In genomic region chr19:5053909-5054308, GRCm38 (mm10) we compare ENCODE assay signal across 8 mouse cellular contexts. TPM values are rescaled to one million over a fixed set of nuclear protein-coding genes. Genes with fewer than 3 reads are reported as not detected.
DNase-seq lines count a peak whose midpoint lies in the region; ATAC-seq and TF ChIP-seq lines count a peak whose summit lies in the region.

No protein-coding gene starts in this region.

- H3K27me3 ChIP-seq in hindbrain, embryonic 10.5 days (ENCODE audit: insufficient read depth, poor library complexity, severe bottlenecking): peaks cover 74% of the 10 kb centered on the region
- H3K27me3 ChIP-seq in hindbrain, embryonic 12.5 days: peaks cover 70% of the 10 kb centered on the region
- peaks cover 20% of the 10 kb centered on the region for H3K27me3 ChIP-seq in G1E (ENCODE audit: insufficient read depth, low read length)
- peaks cover 49% of the 10 kb centered on the region for H3K27me3 ChIP-seq in limb, embryonic 12.5 days

- peak; percentile 72 for DNase-seq in hindbrain, embryonic 10.5 days (ENCODE audit: low spot score)
- DNase-seq in 3134 (ENCODE audit: extremely low read depth, insufficient read length, low spot score): peak; percentile 83
- peak; percentile 70 for DNase-seq in G1E (ENCODE audit: low spot score)
- peak; percentile 76 to 88 for DNase-seq in cerebellum, postnatal 25 days
- DNase-seq in retina, postnatal 1 day: peak; percentile 66
- no peak for DNase-seq in ovary, postnatal 10 days (ENCODE audit: low spot score)

- H3K9ac ChIP-seq in hindbrain, embryonic 12.5 days: no peak overlapping the region
- H3K9ac ChIP-seq in limb, embryonic 12.5 days (replicated peaks): no peak overlapping the region

- 18% methylated on average over 9 of the region's 9 CpGs for WGBS in hindbrain, embryonic 10.5 days
- WGBS in hindbrain, embryonic 12.5 days: 15% methylated on average over 9 of the region's 9 CpGs
- WGBS in limb, embryonic 12.5 days: 17% methylated on average over 9 of the region's 9 CpGs

- no peak overlapping the region for H3K27ac ChIP-seq in hindbrain, embryonic 10.5 days
- no peak overlapping the region for H3K27ac ChIP-seq in hindbrain, embryonic 12.5 days
- H3K27ac ChIP-seq in limb, embryonic 12.5 days: no peak overlapping the region

- H3K4me3 ChIP-seq in hindbrain, embryonic 10.5 days: no peak overlapping the region
- no peak overlapping the region for H3K4me3 ChIP-seq in hindbrain, embryonic 12.5 days
- H3K4me3 ChIP-seq in G1E (ENCODE audit: low read depth, low read length): no peak overlapping the region
- H3K4me3 ChIP-seq in limb, embryonic 12.5 days (replicated peaks): 0 out of 2 replicates have a peak overlapping the region, but pooled peaks have one; percentile 3

- no peaks in the 10 kb centered on the region for H3K9me3 ChIP-seq in hindbrain, embryonic 10.5 days
- H3K9me3 ChIP-seq in hindbrain, embryonic 12.5 days (replicated peaks): no peaks in the 10 kb centered on the region
- H3K9me3 ChIP-seq in G1E (replicated peaks): no peaks in the 10 kb centered on the region
- H3K9me3 ChIP-seq in limb, embryonic 12.5 days: no peaks in the 10 kb centered on the region

- peaks cover 10% of the 10 kb centered on the region for H3K36me3 ChIP-seq in hindbrain, embryonic 10.5 days
- peaks cover 11% of the 10 kb centered on the region for H3K36me3 ChIP-seq in hindbrain, embryonic 12.5 days
- peaks cover 36% of the 10 kb centered on the region for H3K36me3 ChIP-seq in G1E (replicated peaks)
- H3K36me3 ChIP-seq in limb, embryonic 12.5 days: peaks cover 10% of the 10 kb centered on the region; the same call in 1 of the 2 replicates

- no peak overlapping the region for H3K4me2 ChIP-seq in hindbrain, embryonic 12.5 days (replicated peaks)
- H3K4me2 ChIP-seq in limb, embryonic 12.5 days: no peak overlapping the region

- H3K4me1 ChIP-seq in hindbrain, embryonic 10.5 days (replicated peaks): peaks cover 68% of the 10 kb centered on the region
- H3K4me1 ChIP-seq in hindbrain, embryonic 12.5 days: peaks cover 35% of the 10 kb centered on the region
- H3K4me1 ChIP-seq in G1E (ENCODE audit: insufficient read depth, low read depth, low read length): peaks cover 22% of the 10 kb centered on the region
- H3K4me1 ChIP-seq in limb, embryonic 12.5 days (replicated peaks): peaks cover 52% of the 10 kb centered on the region

- TF ChIP-seq CTCF in G1E (IDR thresholded peaks at IDR 0.05; ENCODE audit: low read depth, low read length): peak; percentile 97

- ATAC-seq in hindbrain, embryonic 12.5 days (ENCODE audit: low FRiP score): no peak
- ATAC-seq in G1E (ENCODE audit: extremely low read depth, insufficient number of reproducible peaks, low FRiP score, poor library complexity, severe bottlenecking): no peak
- ATAC-seq in limb, embryonic 12.5 days (ENCODE audit: insufficient number of reproducible peaks, insufficient read depth, low FRiP score, low TSS enrichment, low read depth): no peak

RNA-seq across cellular contexts. Expression of gene Rin1, which starts 3.6 kb away (rescaled TPM):
- 2.3 and 3.0 TPM in 2 replicates for polyA plus RNA-seq in hindbrain, embryonic 10.5 days (2016; fragmentation: Nextera tagmentation; extraction: Ambion mirVana)
- polyA plus RNA-seq in hindbrain, embryonic 12.5 days (2016; fragmentation: Nextera tagmentation; extraction: Ambion mirVana): 1.4 and 1.6 TPM in 2 replicates
- total RNA-seq in G1E (2014; fragmentation: Nextera tagmentation): 0.68 and 1.8 TPM in 2 replicates
- 0.22 and 0.41 TPM in 2 replicates for total RNA-seq in G1E (2017)
- polyA plus RNA-seq in G1E (2012): 0.30 and 0.72 TPM in 2 replicates
- polyA plus RNA-seq in limb, embryonic 12.5 days (2016; fragmentation: Nextera tagmentation; extraction: Ambion mirVana): 2.4 and 2.5 TPM in 2 replicates

RNA-seq across cellular contexts. Expression of gene Brms1, which starts 12.8 kb away (rescaled TPM):
- polyA plus RNA-seq in hindbrain, embryonic 10.5 days (2016; fragmentation: Nextera tagmentation; extraction: Ambion mirVana): 86.8 and 91.8 TPM in 2 replicates
- 56.9 and 61.2 TPM in 2 replicates for polyA plus RNA-seq in hindbrain, embryonic 12.5 days (2016; fragmentation: Nextera tagmentation; extraction: Ambion mirVana)
- 10.8 and 15.4 TPM in 2 replicates for total RNA-seq in G1E (2014; fragmentation: Nextera tagmentation)
- 16.4 and 18.8 TPM in 2 replicates for total RNA-seq in G1E (2017)
- polyA plus RNA-seq in G1E (2012): 65.6 and 88.7 TPM in 2 replicates
- 48.3 and 49.5 TPM in 2 replicates for polyA plus RNA-seq in limb, embryonic 12.5 days (2016; fragmentation: Nextera tagmentation; extraction: Ambion mirVana)

RNA-seq across cellular contexts. Expression of gene Cd248, which starts 14.0 kb away (rescaled TPM):
- polyA plus RNA-seq in hindbrain, embryonic 10.5 days (2016; fragmentation: Nextera tagmentation; extraction: Ambion mirVana): 26.9 and 39.1 TPM in 2 replicates
- polyA plus RNA-seq in hindbrain, embryonic 12.5 days (2016; fragmentation: Nextera tagmentation; extraction: Ambion mirVana): 32.0 and 41.9 TPM in 2 replicates
- total RNA-seq in G1E (2014; fragmentation: Nextera tagmentation): not detected in 2 replicates
- not detected in 2 replicates for total RNA-seq in G1E (2017)
- not detected in 2 replicates for polyA plus RNA-seq in G1E (2012)
- 30.6 and 38.1 TPM in 2 replicates for polyA plus RNA-seq in limb, embryonic 12.5 days (2016; fragmentation: Nextera tagmentation; extraction: Ambion mirVana)

RNA-seq across cellular contexts. Expression of gene AC124502.3, which starts 15.2 kb away (rescaled TPM):
- polyA plus RNA-seq in hindbrain, embryonic 10.5 days (2016; fragmentation: Nextera tagmentation; extraction: Ambion mirVana): 2.4 and 3.2 TPM in 2 replicates
- 2.5 and 4.0 TPM in 2 replicates for polyA plus RNA-seq in hindbrain, embryonic 12.5 days (2016; fragmentation: Nextera tagmentation; extraction: Ambion mirVana)
- total RNA-seq in G1E (2014; fragmentation: Nextera tagmentation): 0.60 TPM in 1 of 2 replicates, not detected in the other
- 4.6 and 6.6 TPM in 2 replicates for total RNA-seq in G1E (2017)
- polyA plus RNA-seq in G1E (2012): 0.33 and 0.34 TPM in 2 replicates
- polyA plus RNA-seq in limb, embryonic 12.5 days (2016; fragmentation: Nextera tagmentation; extraction: Ambion mirVana): 2.4 and 4.1 TPM in 2 replicates

RNA-seq across cellular contexts. Expression of gene B4gat1, which starts 15.3 kb away (rescaled TPM):
- 38.8 and 41.6 TPM in 2 replicates for polyA plus RNA-seq in hindbrain, embryonic 10.5 days (2016; fragmentation: Nextera tagmentation; extraction: Ambion mirVana)
- 43.8 and 48.7 TPM in 2 replicates for polyA plus RNA-seq in hindbrain, embryonic 12.5 days (2016; fragmentation: Nextera tagmentation; extraction: Ambion mirVana)
- total RNA-seq in G1E (2014; fragmentation: Nextera tagmentation) (5.9 and 7.2 TPM in 2 replicates), G1E (2017) (1.7 and 3.4 TPM in 2 replicates)
- polyA plus RNA-seq in G1E (2012): 8.4 and 8.9 TPM in 2 replicates
- 42.3 and 44.8 TPM in 2 replicates for polyA plus RNA-seq in limb, embryonic 12.5 days (2016; fragmentation: Nextera tagmentation; extraction: Ambion mirVana)

Comparison
In these comparisons a context has a peak if more than half of its experiments do, and no peak if none do; other contexts are left out.
1. RNA of gene Cd248, which starts 14.0 kb away (polyA plus RNA-seq): 26.9 to 39.1 TPM in hindbrain, embryonic 10.5 days, 32.0 to 41.9 TPM in hindbrain, embryonic 12.5 days and 30.6 to 38.1 TPM in limb, embryonic 12.5 days; not detected in G1E; every median in the first group is over 10 times any median in the second.